Mouse (Mus musculus): Measurements from ENCODE around the gene Cdca7l. TPM values are rescaled to one million over a fixed set of nuclear protein-coding genes. Genes with fewer than 3 reads are reported as not detected.
A peak's percentile ranks its signal among the peaks of the same experiment; 100 is the strongest.

The Cdca7l gene
- polyA plus RNA-seq, 1 experiment from 2014 or later, result 44.2 TPM

GRCm38 (mm10) chr12:117805576-117805975 lies 1.5 kb downstream of the Cdca7l start:
- H3K9ac ChIP-seq (ENCODE audit: low read length), result no peak overlapping the region
- DNase-seq (ENCODE audit: low spot score) (no peak), ATAC-seq (ENCODE audit: insufficient number of reproducible peaks, low FRiP score, low TSS enrichment, low read depth) (no peak)
- H3K4me2 ChIP-seq (ENCODE audit: low read depth, severe bottlenecking), result no peak overlapping the region
- 75% methylated on average over 4 of the region's 4 CpGs for WGBS
- H3K9me3 ChIP-seq (ENCODE audit: control insufficient read depth, low read length), result no peaks in the 10 kb centered on the region
- H3K4me3 ChIP-seq (ENCODE audit: low read depth, low read length), result no peak overlapping the region
- no peaks in the 10 kb centered on the region for H3K36me3 ChIP-seq (ENCODE audit: control insufficient read depth, insufficient read depth, low read length)
- H3K4me1 ChIP-seq (ENCODE audit: control insufficient read depth, insufficient read depth, low read length), result no peaks in the 10 kb centered on the region
- H3K27ac ChIP-seq (replicated peaks; ENCODE audit: low read depth, low read length), result no peak overlapping the region
- H3K27me3 ChIP-seq (ENCODE audit: control insufficient read depth, insufficient read depth, low read length), result no peaks in the 10 kb centered on the region

GRCm38 (mm10) chr12:117806007-117806451 lies 1.9 kb downstream of the Cdca7l start:
- Histone ChIP-seq H3K9me3 (ENCODE audit: control insufficient read depth, low read length) (no peaks in the 10 kb centered on the region), H3K9ac (ENCODE audit: low read length) (no peak overlapping the region), H3K36me3 (ENCODE audit: control insufficient read depth, insufficient read depth, low read length) (no peaks in the 10 kb centered on the region), H3K4me3 (ENCODE audit: low read depth, low read length) (no peak overlapping the region), H3K4me2 (ENCODE audit: low read depth, severe bottlenecking) (no peak overlapping the region), H3K4me1 (ENCODE audit: control insufficient read depth, insufficient read depth, low read length) (no peaks in the 10 kb centered on the region), H3K27ac (replicated peaks; ENCODE audit: low read depth, low read length) (no peak overlapping the region), H3K27me3 (ENCODE audit: control insufficient read depth, insufficient read depth, low read length) (no peaks in the 10 kb centered on the region)
- DNase-seq (ENCODE audit: low spot score), result peak; percentile 42
- 36% methylated on average over 12 of the region's 12 CpGs for WGBS
- ATAC-seq (ENCODE audit: insufficient number of reproducible peaks, low FRiP score, low TSS enrichment, low read depth), result no peak

GRCm38 (mm10) chr12:117806470-117806869 lies 2.4 kb downstream of the Cdca7l start:
- Histone ChIP-seq H3K27ac (replicated peaks; ENCODE audit: low read depth, low read length) (no peak overlapping the region), H3K36me3 (ENCODE audit: control insufficient read depth, insufficient read depth, low read length) (no peaks in the 10 kb centered on the region), H3K27me3 (ENCODE audit: control insufficient read depth, insufficient read depth, low read length) (no peaks in the 10 kb centered on the region), H3K9me3 (ENCODE audit: control insufficient read depth, low read length) (no peaks in the 10 kb centered on the region), H3K4me3 (ENCODE audit: low read depth, low read length) (no peak overlapping the region), H3K4me1 (ENCODE audit: control insufficient read depth, insufficient read depth, low read length) (no peaks in the 10 kb centered on the region), H3K4me2 (ENCODE audit: low read depth, severe bottlenecking) (no peak overlapping the region), H3K9ac (ENCODE audit: low read length) (no peak overlapping the region)
- no peak for ATAC-seq (ENCODE audit: insufficient number of reproducible peaks, low FRiP score, low TSS enrichment, low read depth)
- 85% methylated on average over 4 of the region's 4 CpGs for WGBS
- no peak for DNase-seq (ENCODE audit: low spot score)

- no peak overlapping the region for H3K4me2 ChIP-seq (ENCODE audit: low read depth, severe bottlenecking)
- H3K9me3 ChIP-seq (ENCODE audit: control insufficient read depth, low read length), result no peaks in the 10 kb centered on the region
- no peaks in the 10 kb centered on the region for H3K36me3 ChIP-seq (ENCODE audit: control insufficient read depth, insufficient read depth, low read length)
- DNase-seq (ENCODE audit: low spot score) (no peak), ATAC-seq (ENCODE audit: insufficient number of reproducible peaks, low FRiP score, low TSS enrichment, low read depth) (0 out of 2 replicates have a peak, but pooled peaks have one; percentile 8)
- no peaks in the 10 kb centered on the region for H3K4me1 ChIP-seq (ENCODE audit: control insufficient read depth, insufficient read depth, low read length)
- H3K27ac ChIP-seq (replicated peaks; ENCODE audit: low read depth, low read length), result no peak overlapping the region
- H3K27me3 ChIP-seq (ENCODE audit: control insufficient read depth, insufficient read depth, low read length), result no peaks in the 10 kb centered on the region
- 32% methylated on average over 12 of the region's 12 CpGs for WGBS
- H3K9ac ChIP-seq (ENCODE audit: low read length), result no peak overlapping the region
- H3K4me3 ChIP-seq (ENCODE audit: low read depth, low read length), result no peak overlapping the region
Observed at GRCm38 (mm10) chr12:117807637-117808036, 3.5 kb downstream of the Cdca7l start.

GRCm38 (mm10) chr12:117808355-117809326 lies 4.6 kb downstream of the Cdca7l start:
- Histone ChIP-seq H3K27me3 (ENCODE audit: control insufficient read depth, insufficient read depth, low read length) (no peaks in the 10 kb centered on the region), H3K4me3 (ENCODE audit: low read depth, low read length) (no peak overlapping the region), H3K9me3 (ENCODE audit: control insufficient read depth, low read length) (no peaks in the 10 kb centered on the region), H3K4me1 (ENCODE audit: control insufficient read depth, insufficient read depth, low read length) (no peaks in the 10 kb centered on the region), H3K4me2 (ENCODE audit: low read depth, severe bottlenecking) (peak overlapping the region; percentile 38), H3K27ac (replicated peaks; ENCODE audit: low read depth, low read length) (no peak overlapping the region), H3K36me3 (ENCODE audit: control insufficient read depth, insufficient read depth, low read length) (no peaks in the 10 kb centered on the region), H3K9ac (ENCODE audit: low read length) (no peak overlapping the region)
- no peak for DNase-seq (ENCODE audit: low spot score)
- ATAC-seq (ENCODE audit: insufficient number of reproducible peaks, low FRiP score, low TSS enrichment, low read depth), result no peak
- 38% methylated on average over 17 of the region's 17 CpGs for WGBS

GRCm38 (mm10) chr12:117809327-117810017 lies 5.4 kb downstream of the Cdca7l start:
- DNase-seq (ENCODE audit: low spot score) (no peak), ATAC-seq (ENCODE audit: insufficient number of reproducible peaks, low FRiP score, low TSS enrichment, low read depth) (no peak)
- Histone ChIP-seq H3K9ac (ENCODE audit: low read length) (no peak overlapping the region), H3K27ac (replicated peaks; ENCODE audit: low read depth, low read length) (no peak overlapping the region), H3K9me3 (ENCODE audit: control insufficient read depth, low read length) (no peaks in the 10 kb centered on the region), H3K4me3 (ENCODE audit: low read depth, low read length) (no peak overlapping the region), H3K4me2 (ENCODE audit: low read depth, severe bottlenecking) (no peak overlapping the region), H3K4me1 (ENCODE audit: control insufficient read depth, insufficient read depth, low read length) (no peaks in the 10 kb centered on the region), H3K27me3 (ENCODE audit: control insufficient read depth, insufficient read depth, low read length) (no peaks in the 10 kb centered on the region), H3K36me3 (ENCODE audit: control insufficient read depth, insufficient read depth, low read length) (no peaks in the 10 kb centered on the region)
- 53% methylated on average over 10 of the region's 10 CpGs for WGBS

- no peak for DNase-seq (ENCODE audit: low spot score)
- 65% methylated on average over 11 of the region's 11 CpGs for WGBS
- H3K4me2 ChIP-seq (ENCODE audit: low read depth, severe bottlenecking), result no peak overlapping the region
- H3K36me3 ChIP-seq (ENCODE audit: control insufficient read depth, insufficient read depth, low read length), result no peaks in the 10 kb centered on the region
- no peak for ATAC-seq (ENCODE audit: insufficient number of reproducible peaks, low FRiP score, low TSS enrichment, low read depth)
- H3K27me3 ChIP-seq (ENCODE audit: control insufficient read depth, insufficient read depth, low read length), result no peaks in the 10 kb centered on the region
- H3K4me1 ChIP-seq (ENCODE audit: control insufficient read depth, insufficient read depth, low read length), result no peaks in the 10 kb centered on the region
- no peaks in the 10 kb centered on the region for H3K9me3 ChIP-seq (ENCODE audit: control insufficient read depth, low read length)
- H3K9ac ChIP-seq (ENCODE audit: low read length), result no peak overlapping the region
- H3K4me3 ChIP-seq (ENCODE audit: low read depth, low read length), result no peak overlapping the region
- H3K27ac ChIP-seq (replicated peaks; ENCODE audit: low read depth, low read length), result no peak overlapping the region
Observed at GRCm38 (mm10) chr12:117810074-117810473, 6.0 kb downstream of the Cdca7l start.

- Histone ChIP-seq H3K9me3 (ENCODE audit: control insufficient read depth, low read length) (no peaks in the 10 kb centered on the region), H3K4me2 (ENCODE audit: low read depth, severe bottlenecking) (no peak overlapping the region), H3K4me3 (ENCODE audit: low read depth, low read length) (no peak overlapping the region), H3K4me1 (ENCODE audit: control insufficient read depth, insufficient read depth, low read length) (no peaks in the 10 kb centered on the region), H3K27ac (replicated peaks; ENCODE audit: low read depth, low read length) (no peak overlapping the region), H3K27me3 (ENCODE audit: control insufficient read depth, insufficient read depth, low read length) (no peaks in the 10 kb centered on the region), H3K36me3 (ENCODE audit: control insufficient read depth, insufficient read depth, low read length) (no peaks in the 10 kb centered on the region), H3K9ac (ENCODE audit: low read length) (no peak overlapping the region)
- ATAC-seq (ENCODE audit: insufficient number of reproducible peaks, low FRiP score, low TSS enrichment, low read depth), result 0 out of 2 replicates have a peak, but pooled peaks have one; percentile 44
- WGBS, result 48% methylated on average over 4 of the region's 4 CpGs
- no peak for DNase-seq (ENCODE audit: low spot score)
Observed at GRCm38 (mm10) chr12:117820138-117820858, 16.2 kb downstream of the Cdca7l start.
